Comparison of ENCODE assay signal across 13 mouse cellular contexts in genomic region chr7:143288135-143288534, GRCm38 (mm10).
"Had no signal": no experiment of that assay in that cellular context is flagged by ENCODE, and none has a peak within 500 bp of the region (broad histone marks: within the 10 kb centered on the region; RNA-seq: fewer than 3 reads in every experiment).

No protein-coding gene starts in this region.

- H3K4me3 ChIP-seq: kidney, embryonic 15.5 days; lung, embryonic 15.5 days; megakaryocyte, embryonic 14.5 days had no signal

- DNase-seq: kidney, adult 18-20 months; layer of hippocampus, adult 9-11 months; layer of hippocampus, postnatal 36 days; lung, postnatal 14 days; right cerebral cortex, postnatal 14 days; thymus, postnatal 14 days had no signal

- ATAC-seq: midbrain, embryonic 16.5 days had no signal

- H3K27me3 ChIP-seq: kidney, embryonic 15.5 days; lung, embryonic 15.5 days had no signal

- H3K27ac ChIP-seq: kidney, embryonic 15.5 days; liver, embryonic 14.5 days; macrophage had no signal

- H3K9me3 ChIP-seq: kidney, embryonic 15.5 days; lung, embryonic 15.5 days; megakaryocyte, embryonic 14.5 days had no signal

- H3K4me2 ChIP-seq: kidney, embryonic 15.5 days; lung, embryonic 15.5 days; midbrain, embryonic 11.5 days had no signal

- H3K36me3 ChIP-seq: lung, embryonic 15.5 days had no signal

- H3K9ac ChIP-seq: kidney, embryonic 15.5 days; liver, embryonic 14.5 days; lung, embryonic 15.5 days had no signal
